Mouse (Mus musculus) adrenal gland, postnatal 36 days (tissue): ENCODE measurements at regions not wholly inside any gene's neighbourhood (a gene's known extent, or its start where the extent isn't known, plus 50 kb on each side); places are given as distances from the start of the nearest gene placed in this dataset.

Source experiments
- DNase-seq, 2 experiments: peaks; one replicate each; pipeline ENCODE4 v3.0.0; 2021; ENCODE audit warnings: mixed read lengths in 1 of 2

DNA sequence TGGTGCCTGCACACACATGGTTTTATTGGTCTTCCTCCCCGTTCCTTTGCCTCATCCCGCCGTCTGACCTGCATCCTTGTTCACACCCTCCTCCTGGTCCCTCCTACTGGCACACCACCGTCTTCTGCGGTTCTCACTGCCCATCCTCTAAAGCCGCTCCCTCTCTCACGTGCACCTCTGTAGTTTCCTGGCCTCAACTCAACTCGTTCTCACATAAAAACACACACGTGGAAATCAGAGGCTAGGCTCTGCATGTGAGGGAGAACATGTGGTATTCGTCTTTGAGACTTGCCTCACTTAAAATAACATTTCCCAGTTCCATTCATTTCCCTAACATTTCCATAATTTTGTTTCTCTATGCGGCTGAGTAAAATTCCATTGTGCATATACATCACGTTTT, 69.5 kb downstream of the Aldh8a1 start:
- DNase-seq = no peak

GRCm38 (mm10) chr10:21448132-21448531, 71.0 kb downstream of the Aldh8a1 start:
- DNase-seq = no peak

- DNase-seq = peak in 1 of 2 experiments; percentile 28
These were observed 71.9 kb downstream of the Aldh8a1 start for GRCm38 (mm10) chr10:21448942-21449341.

DNA sequence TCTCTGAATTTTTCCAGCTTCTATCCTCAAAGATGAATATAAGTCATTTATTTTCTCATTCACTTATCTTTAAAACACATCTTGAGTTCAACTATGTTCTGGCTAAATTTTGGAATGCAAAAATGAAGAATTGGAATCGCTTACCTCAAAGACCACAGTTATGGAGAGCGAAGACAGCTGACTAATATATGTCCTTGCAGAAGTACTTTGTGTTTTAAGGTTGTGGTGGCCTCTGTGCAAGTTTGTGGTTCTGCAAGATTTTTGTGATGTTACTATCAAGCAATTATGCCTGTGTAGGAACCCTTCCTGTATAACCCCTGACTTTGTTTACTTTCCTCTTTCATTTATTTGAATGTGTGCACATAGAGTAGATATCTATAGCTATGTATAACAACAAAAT, 75.5 kb downstream of the Aldh8a1 start:
- DNase-seq = no peak

DNA sequence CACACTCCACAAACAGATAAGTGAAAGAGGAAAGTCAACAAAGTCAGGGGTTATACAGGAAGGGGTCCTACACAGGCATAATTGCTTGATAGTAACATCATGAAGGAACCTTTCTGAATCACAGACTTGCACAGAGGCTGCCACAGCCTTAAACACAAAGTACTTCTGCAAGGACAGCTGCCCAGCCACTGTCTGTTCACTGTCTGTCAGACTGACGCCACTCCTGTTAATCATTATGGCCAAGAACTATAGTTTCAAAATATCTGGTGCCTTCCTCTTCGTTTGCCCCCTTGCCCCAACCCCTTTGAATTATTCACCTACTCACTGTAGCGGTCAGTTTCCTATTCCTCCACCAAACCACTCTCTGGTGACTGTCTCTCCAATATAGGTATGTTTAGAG, 76.4 kb downstream of the Aldh8a1 start:
- DNase-seq = peak in 1 of 2 experiments; percentile 27

GRCm38 (mm10) chr10:21454153-21454552, 77.1 kb downstream of the Aldh8a1 start:
- no peak for DNase-seq

GRCm38 (mm10) chr10:21454757-21455156, 77.7 kb downstream of the Aldh8a1 start:
- DNase-seq = no peak

GRCm38 (mm10) chr10:21455863-21456262, 78.8 kb downstream of the Aldh8a1 start:
- no peak for DNase-seq

- DNase-seq = no peak
These were observed 79.3 kb downstream of the Aldh8a1 start for GRCm38 (mm10) chr10:21456359-21456758.

DNA sequence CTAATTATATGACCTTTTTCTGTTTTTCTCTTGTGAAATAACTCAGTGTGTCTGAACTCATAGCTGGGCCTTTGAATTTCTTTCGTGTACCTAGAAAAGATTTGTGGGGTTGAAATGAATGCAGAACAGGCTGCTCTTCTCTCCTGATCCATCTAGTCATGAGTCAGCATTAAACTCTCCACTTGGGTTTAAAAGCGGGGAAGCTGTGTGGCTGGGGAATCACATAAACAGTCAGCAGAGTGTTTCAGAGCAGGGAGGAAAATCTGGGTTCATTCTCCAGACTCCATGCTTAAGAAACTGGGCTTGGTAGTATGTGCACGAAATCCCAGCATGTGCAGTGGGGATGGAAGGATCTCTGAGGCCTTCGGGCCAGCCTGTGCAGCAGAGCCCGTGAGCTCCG, 79.9 kb downstream of the Aldh8a1 start:
- no peak for DNase-seq

DNA sequence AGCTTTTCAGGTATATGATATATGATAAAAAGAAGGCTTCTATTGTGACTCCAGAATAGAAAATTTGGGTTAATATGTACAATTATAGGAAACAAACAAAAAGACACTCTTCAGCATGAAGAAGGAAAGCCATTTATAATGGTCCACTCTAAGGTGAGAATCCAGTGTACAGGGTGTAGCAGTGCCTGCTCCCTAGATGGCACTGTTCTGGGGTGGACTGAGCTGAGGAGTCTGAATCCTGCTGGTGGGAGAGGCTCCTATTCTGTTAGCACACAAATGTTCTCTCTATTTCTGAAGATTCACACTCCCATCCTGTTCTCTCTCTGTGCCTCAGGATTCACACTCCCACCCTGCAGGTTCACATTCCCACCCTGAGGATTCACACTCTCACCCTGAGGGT, 81.5 kb downstream of the Aldh8a1 start:
- no peak for DNase-seq

DNA sequence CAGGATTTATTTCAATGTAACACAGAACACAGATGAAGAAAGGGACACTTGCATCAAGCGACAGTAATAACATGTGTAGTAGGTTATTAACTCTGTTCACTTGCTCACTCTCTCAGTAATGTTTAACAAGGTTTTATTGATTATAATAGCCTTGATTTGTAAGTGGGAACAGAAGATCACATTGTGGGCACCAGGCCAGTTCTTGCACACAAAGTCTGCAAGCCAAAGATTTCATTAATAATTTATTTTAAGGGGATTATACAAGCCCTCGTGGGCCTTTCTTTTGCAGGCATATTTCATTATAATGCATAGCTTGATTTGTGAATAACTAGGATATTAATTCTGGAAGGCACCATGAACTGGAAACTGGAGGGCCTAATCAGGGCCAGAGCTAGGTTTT, 83.0 kb downstream of the Aldh8a1 start:
- DNase-seq = no peak

GRCm38 (mm10) chr10:21462915-21463314, 85.8 kb downstream of the Aldh8a1 start:
- no peak for DNase-seq

DNA sequence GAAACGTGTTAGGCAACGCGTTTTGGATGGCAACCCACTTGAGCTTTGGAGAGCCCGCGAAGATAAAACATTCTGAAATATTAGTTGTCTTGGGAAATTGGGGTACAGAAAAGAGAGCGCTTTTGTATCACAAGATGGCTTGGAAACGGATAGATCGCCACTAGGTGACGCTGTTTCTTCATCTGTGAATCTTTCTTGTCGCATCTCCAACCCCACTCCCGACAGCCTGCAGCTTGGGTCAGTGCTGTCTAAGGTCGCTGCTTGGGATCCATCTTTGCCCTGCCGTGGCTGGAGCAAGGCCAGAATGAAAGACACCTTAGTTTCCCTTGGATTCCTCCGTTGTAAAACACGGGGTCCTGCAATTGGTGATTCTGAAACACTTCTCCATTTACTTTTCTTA, 88.3 kb downstream of the Aldh8a1 start:
- DNase-seq = peak; percentile 84 to 89

DNA sequence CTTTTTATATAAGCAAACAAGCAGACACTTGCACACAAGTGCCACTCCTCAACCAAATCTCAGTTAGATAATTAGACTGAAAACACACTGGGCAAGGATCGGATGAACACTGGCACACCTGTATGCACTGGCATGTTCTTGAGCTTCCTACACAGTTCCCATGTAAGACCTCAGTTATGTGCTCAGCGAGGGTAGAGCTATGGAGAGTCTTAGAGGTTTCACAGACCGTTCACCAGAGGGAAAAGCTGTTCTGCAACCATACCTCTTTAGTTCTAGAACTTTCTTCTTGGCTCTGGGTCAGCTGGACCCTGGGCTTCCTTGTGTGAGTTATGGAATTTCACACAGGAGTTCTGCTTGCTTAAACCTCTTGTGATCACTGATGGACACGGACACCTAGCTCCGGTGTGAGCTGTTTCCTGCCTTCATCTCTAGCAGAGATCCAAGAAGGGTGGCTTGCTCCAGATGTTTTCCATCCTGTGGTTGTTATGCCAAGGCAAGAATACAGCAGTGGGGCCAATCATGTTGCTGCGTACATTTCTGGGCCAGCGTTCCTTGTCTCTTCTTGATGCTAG, 88.8 kb downstream of the Aldh8a1 start:
- no peak for DNase-seq

DNA sequence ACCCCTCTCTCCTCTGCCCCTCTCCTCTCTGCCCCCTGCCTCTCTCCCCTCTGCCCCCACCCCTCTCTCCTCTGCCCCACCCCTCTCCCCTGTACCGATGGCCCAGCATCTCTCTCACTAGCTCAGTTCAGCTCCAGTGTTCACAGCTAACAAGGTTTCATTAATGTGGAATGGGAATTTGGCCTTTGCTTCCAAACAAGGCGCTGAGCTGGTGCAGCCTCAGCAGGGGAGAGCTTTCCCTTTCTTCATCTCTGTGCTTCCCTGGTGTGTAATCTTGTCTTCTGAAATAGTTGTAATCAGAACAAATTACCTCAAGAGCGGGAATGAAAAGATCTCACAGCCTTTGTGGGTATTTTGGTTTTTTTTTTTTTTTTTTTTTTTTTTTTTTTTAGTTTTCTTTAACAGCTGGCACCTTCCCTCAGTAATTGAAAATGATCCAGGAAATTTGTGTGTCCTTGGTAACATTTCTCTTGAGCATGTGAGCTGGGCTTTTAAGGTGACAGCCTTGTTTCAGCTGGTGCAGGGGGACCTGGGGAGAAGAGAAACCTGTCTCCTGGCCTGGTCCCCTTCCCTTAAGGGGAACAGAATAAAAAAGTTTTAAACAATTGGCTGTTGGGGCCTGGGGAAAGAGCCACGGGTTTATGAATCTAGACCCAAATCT, 90.5 kb downstream of the Aldh8a1 start:
- DNase-seq = no peak

GRCm38 (mm10) chr10:21468421-21468820, 91.3 kb downstream of the Aldh8a1 start:
- DNase-seq = no peak

DNA sequence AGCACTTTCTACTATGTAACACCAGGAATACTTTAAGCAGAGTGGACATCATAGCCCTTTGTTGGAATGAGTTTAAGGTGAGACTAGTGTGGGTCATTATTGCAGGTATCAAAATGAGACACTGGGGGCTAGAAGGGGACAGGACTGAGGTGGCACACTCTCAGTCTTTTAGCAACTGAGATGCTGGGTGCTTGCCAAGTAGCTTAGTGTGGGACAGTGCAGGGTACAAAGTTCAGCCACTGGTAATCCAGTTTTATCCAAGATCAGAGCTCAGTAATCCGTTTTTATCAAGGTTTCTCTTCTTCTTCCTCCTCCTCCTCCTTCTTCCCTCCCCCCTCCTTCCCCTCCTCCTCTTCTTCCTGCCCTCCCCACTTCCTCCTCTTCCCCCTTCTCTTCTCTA, 92.9 kb downstream of the Aldh8a1 start:
- no peak for DNase-seq

DNA sequence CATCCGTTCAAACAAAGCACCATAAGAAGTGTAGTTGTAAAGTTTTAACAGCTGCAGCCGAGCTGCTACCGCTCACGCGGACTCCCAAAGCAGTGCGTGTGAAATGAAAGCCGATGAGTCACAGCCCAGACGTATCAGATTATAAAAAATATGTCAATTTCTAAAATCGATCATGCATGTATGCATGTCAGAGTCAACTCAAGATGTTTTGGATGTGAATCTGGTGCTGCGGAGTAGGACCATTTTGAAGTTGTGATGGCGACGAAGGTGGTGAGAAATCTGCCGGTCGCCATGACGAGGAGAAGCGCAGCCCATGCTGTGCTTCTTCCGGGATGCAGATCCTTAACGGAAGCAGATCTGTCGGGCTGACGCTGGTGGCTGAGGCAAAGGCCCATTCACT, 93.5 kb downstream of the Aldh8a1 start:
- no peak for DNase-seq

DNA sequence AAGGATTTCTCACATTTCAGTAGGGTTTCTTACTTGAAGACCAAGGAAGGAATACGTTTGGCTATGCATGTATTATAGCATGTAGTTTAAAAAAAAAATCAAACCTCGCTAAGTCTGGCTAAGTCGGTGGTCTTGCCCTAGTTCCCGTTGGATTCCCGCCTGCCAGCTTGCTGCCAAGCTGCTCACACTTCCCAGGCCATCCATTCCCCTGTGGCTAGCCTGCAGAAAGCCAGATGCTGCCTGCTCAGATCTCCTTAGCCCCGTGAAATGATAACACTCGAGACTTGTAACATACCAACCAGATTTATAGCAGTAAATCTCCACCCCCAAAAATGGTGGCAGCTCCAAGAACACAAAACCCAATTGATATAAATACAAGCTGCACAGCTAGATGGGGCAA, 97.2 kb downstream of the Aldh8a1 start:
- no peak for DNase-seq

GRCm38 (mm10) chr10:21478004-21478403, 100.9 kb downstream of the Aldh8a1 start:
- no peak for DNase-seq

GRCm38 (mm10) chr10:21479403-21479802, 102.3 kb downstream of the Aldh8a1 start:
- DNase-seq = no peak

- DNase-seq = peak in 1 of 2 experiments; percentile 26
These were observed 104.2 kb downstream of the Aldh8a1 start for GRCm38 (mm10) chr10:21481255-21481654.

- no peak for DNase-seq
These were observed 105.0 kb downstream of the Aldh8a1 start for GRCm38 (mm10) chr10:21482055-21482454.
